Mouse (Mus musculus): Measurements from ENCODE around the gene Sema3e.

DNA sequence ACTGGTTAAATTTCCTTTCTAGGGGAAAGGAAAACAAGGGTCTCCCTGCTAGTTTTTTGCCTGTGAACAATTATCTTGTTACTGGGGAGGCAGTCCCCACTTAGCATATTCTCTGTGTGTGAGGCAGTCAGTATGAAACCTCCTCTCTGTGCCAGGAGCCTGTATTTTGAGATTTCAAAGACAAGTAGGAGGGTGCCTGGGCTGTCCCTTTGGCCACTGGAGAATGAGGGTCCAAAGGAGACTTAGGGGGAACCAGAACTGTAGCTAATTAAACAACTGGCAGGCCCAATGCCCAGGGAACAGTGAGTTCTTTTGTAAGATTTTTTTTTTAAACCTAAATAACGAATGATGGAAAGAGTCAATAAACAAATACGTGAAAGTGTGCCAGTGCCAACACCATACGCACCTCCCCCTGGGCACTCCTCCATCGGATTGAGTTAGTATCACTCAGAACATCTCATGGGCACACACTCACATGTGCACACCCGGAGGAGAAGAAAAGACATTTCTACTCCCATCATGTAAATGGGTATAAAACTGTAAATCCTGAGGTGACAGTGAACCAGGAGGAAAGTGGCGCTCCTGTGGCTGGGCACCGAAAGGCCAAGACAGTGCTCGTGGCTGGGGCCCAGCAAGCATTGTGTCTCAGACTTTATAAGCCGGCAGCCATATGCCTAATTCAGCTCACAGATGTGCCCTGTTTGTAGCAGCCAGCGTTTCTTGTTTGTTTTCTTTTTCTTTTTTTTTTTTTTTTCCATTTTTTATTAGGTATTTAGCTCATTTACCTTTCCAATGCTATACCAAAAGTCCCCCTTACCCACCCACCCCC is 148.5 kb downstream of the Sema3e start:
- no peak for TF ChIP-seq CTCF (IDR thresholded peaks at IDR 0.05; ENCODE audit: borderline replicate concordance, control insufficient read depth, extremely low read depth, insufficient read depth, low read length, poor library complexity)
- no peak for TF ChIP-seq POLR2A (IDR thresholded peaks at IDR 0.05; ENCODE audit: control insufficient read depth, extremely low read depth, insufficient read depth, low read length, poor library complexity)
